Mouse (Mus musculus) heart, embryonic 11.5 days (tissue): Measurements from ENCODE around the gene Vsnl1. TPM values are rescaled to one million over a fixed set of nuclear protein-coding genes. Genes with fewer than 3 reads are reported as not detected.

Source experiments
- ATAC-seq: fragments of 200-750 bp; cut with Nextera tagmentation; replicated peaks from 2 replicates; pipeline ENCODE4 v1.8.0; 2017; ENCODE audit warnings: moderate library complexity; ENCODE audit not compliant: insufficient number of reproducible peaks, low FRiP score, low TSS enrichment
- H3K27ac ChIP-seq: fragments of 300-500 bp; sonication (generic); 2 replicates; pipeline ENCODE4 v1.5.1; 2014; ENCODE audit warnings: mild to moderate bottlenecking, low read depth, low read length
- H3K27me3 ChIP-seq: fragments of 300-500 bp; sonication (generic); 2 replicates; pipeline ENCODE4 v1.6.1; 2014; ENCODE audit warnings: mild to moderate bottlenecking, low read length, mixed read lengths; ENCODE audit not compliant: control insufficient read depth, insufficient read depth
- H3K36me3 ChIP-seq: fragments of 300-500 bp; sonication (generic); 2 replicates; pipeline ENCODE4 v1.6.1; 2014; ENCODE audit warnings: mild to moderate bottlenecking, low read length, moderate library complexity, mixed read lengths; ENCODE audit not compliant: control insufficient read depth, insufficient read depth
- H3K4me1 ChIP-seq: fragments of 300-500 bp; sonication (generic); 2 replicates; pipeline ENCODE4 v1.6.1; 2014; ENCODE audit warnings: low read length; ENCODE audit not compliant: control insufficient read depth, insufficient read depth
- H3K4me2 ChIP-seq: fragments of 300-500 bp; sonication (generic); 2 replicates; pipeline ENCODE4 v1.6.1; 2014; ENCODE audit warnings: mild to moderate bottlenecking, moderate library complexity
- H3K4me3 ChIP-seq: fragments of 300-500 bp; sonication (generic); 2 replicates; pipeline ENCODE4 v1.5.1; 2014; ENCODE audit warnings: low read depth, low read length
- H3K9ac ChIP-seq: fragments of 300-500 bp; sonication (generic); 2 replicates; pipeline ENCODE4 v1.6.1; 2014; ENCODE audit warnings: mild to moderate bottlenecking, low read depth, low read length, moderate library complexity
- H3K9me3 ChIP-seq: fragments of 300-500 bp; sonication (generic); replicated peaks from 2 replicates; pipeline ENCODE4 v1.6.1; 2016; ENCODE audit warnings: low read length; ENCODE audit not compliant: control insufficient read depth
- WGBS: fragments of 180-500 bp; shearing (Covaris S2); extraction: QIAGEN DNeasy Blood & Tissue Kit; methylation state at CpG from one replicate; pipeline ENCODE4 v1.1.7; 2014; ENCODE audit not compliant: insufficient replicate concordance; 5-methylcytosine and 5-hydroxymethylcytosine counted together
- polyA plus RNA-seq: library from polyadenylated mRNA; unstranded; fragments of >200 nt; fragmentation: Nextera tagmentation; extraction: Ambion mirVana; gene quantifications from 2 replicates; pipeline ENCODE4 v1.2.1, GENCODE M21; 2014

Vsnl1 gene
- polyA plus RNA-seq, 1 experiment from 2014 or later = 31.2 TPM

DNA sequence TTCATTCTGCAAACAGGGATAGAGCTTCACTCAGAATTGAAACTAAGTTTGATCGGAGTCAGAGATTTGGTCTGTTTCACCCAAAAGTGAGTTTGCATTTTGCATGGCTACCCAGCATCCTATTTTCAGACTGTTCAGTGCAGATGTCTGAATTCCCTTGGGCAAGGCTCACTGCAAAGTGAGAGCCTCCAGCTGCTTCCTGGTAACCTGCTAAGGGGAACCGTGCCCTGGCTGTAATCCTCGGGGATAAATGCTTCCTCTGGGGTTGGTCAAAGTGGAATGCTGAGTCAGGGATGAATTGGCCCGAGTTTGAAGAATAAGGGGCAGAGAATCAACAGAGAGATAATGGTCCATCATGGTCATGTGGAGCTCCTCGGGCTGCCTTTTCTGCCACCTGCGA is 71.5 kb downstream of the Vsnl1 start:
- Histone ChIP-seq H3K27ac (no peak overlapping the region), H3K4me3 (no peak overlapping the region), H3K9me3 (no peaks in the 10 kb centered on the region), H3K4me1 (0 out of 2 replicates have a peak, but pooled peaks cover 3% of the 10 kb centered on the region), H3K4me2 (no peak overlapping the region), H3K27me3 (no peaks in the 10 kb centered on the region), H3K36me3 (no peaks in the 10 kb centered on the region), H3K9ac (no peak overlapping the region)
- ATAC-seq = no peak
- WGBS = 51% methylated on average over 6 of the region's 6 CpGs

DNA sequence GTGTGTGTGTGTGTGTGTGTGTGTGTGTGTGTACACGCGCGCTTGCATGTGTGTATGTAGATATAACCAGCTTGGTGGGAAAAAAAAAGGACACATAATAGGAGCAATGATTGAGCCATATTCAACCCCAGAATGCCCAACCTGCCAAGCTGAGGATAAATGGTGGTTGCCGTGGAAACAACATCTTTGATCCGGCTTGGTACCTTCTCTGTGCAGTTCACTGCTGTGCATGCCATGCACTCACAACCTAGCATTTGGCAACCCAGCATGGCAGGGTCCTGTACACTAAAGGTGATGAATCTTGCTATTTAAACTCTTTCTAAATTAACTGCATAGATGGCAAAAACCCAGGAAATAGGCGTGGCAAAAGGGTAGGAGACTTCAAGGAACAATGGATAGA is 74.0 kb downstream of the Vsnl1 start:
- Histone ChIP-seq H3K27ac (no peak overlapping the region), H3K27me3 (no peaks in the 10 kb centered on the region), H3K4me3 (no peak overlapping the region), H3K4me2 (no peak overlapping the region), H3K9me3 (no peaks in the 10 kb centered on the region), H3K4me1 (0 out of 2 replicates have a peak, but pooled peaks cover 3% of the 10 kb centered on the region), H3K36me3 (no peaks in the 10 kb centered on the region), H3K9ac (no peak overlapping the region)
- WGBS = 87% methylated on average over 6 of the region's 6 CpGs
- ATAC-seq = no peak

DNA sequence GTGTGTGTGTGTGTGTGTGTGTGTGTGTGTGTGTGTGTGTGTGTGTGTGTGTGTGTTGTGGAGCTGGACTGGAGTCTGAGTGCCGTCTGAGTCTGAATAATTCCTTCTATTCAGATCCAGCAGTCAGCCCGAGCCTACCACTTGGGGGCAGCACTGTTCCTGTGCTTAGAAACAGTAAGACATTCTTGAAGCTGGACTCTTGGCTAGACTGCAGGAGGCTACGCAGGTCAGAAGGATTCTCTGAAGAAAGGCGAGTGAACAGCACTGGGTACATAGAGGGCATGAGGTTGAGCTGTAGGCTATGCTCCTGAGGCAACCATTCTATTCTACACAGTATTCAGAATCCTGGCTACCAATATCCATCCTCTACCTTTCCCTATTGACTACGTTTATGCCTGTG is 85.5 kb downstream of the Vsnl1 start:
- no peaks in the 10 kb centered on the region for H3K36me3 ChIP-seq
- no peak overlapping the region for H3K4me3 ChIP-seq
- no peaks in the 10 kb centered on the region for H3K4me1 ChIP-seq
- no peaks in the 10 kb centered on the region for H3K9me3 ChIP-seq
- H3K9ac ChIP-seq = no peak overlapping the region
- WGBS = 33% methylated on average over 5 of the region's 5 CpGs
- H3K27me3 ChIP-seq = no peaks in the 10 kb centered on the region
- ATAC-seq = no peak
- no peak overlapping the region for H3K4me2 ChIP-seq
- no peak overlapping the region for H3K27ac ChIP-seq

DNA sequence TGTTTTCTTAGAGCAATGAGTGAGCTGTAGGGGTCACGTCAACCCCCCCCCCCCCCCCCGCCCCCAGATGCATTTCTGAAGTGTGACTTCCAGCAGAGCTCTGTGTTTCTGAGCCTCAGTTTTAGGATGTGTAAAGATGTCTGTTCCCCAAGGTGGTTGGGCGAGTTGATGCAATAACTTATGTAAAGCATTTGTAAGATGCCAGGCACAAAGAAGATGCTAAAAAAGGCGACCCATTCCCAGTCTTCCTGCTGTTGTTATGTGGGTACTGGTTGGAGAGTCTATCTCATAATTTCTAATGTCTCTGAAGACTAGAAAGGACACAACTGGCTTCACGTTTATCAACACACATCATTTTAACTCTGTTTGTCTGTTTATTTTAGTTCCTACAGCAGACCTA is 86.5 kb downstream of the Vsnl1 start:
- Histone ChIP-seq H3K27me3 (no peaks in the 10 kb centered on the region), H3K4me1 (no peaks in the 10 kb centered on the region), H3K4me2 (no peak overlapping the region), H3K9ac (no peak overlapping the region), H3K36me3 (no peaks in the 10 kb centered on the region), H3K9me3 (no peaks in the 10 kb centered on the region), H3K4me3 (no peak overlapping the region), H3K27ac (no peak overlapping the region)
- no peak for ATAC-seq
- 53% methylated on average over 5 of the region's 5 CpGs for WGBS

DNA sequence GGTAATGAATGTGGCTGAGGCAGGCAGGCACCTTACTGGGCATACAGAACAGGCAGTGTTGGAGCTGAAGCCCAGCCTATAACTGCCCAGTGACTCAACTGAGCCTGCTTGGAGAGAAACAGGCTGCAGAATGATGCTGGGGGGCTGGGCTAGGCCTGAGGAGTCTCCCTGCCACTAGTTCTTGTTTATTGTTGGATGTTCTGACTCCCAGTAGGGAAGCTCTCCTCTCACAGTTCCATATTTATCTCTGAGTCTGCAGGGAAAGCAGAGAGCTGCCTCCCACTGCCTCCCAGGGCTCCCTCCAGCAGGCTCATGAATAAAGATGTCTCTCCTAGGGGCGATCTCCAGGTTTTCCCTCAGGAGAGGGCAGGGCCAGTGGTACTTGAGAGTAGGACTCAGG is 88.0 kb downstream of the Vsnl1 start:
- Histone ChIP-seq H3K27me3 (no peaks in the 10 kb centered on the region), H3K4me1 (no peaks in the 10 kb centered on the region), H3K4me2 (no peak overlapping the region), H3K4me3 (no peak overlapping the region), H3K36me3 (no peaks in the 10 kb centered on the region), H3K27ac (no peak overlapping the region), H3K9ac (no peak overlapping the region), H3K9me3 (no peaks in the 10 kb centered on the region)
- WGBS = 5% methylated on average over 1 of the region's 1 CpGs
- ATAC-seq = no peak

DNA sequence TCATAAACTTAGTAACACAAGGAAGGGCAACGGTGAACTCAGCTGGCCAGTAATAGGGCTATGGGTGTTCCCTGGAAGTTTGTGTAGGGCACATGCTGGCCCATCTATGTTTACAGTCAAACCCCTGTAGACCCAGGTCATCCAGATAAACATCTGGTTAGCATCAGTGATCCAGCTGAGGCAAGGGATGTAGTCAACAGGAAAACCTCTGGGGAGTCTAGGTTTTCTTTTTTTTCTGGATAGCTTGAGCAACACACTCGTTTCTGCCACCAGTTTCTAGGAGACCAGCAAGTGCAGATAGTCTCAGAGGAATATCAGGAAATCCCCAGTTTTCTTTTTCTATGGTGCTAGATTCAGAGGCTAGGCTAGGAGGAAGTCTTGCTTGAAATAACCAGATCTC is 90.5 kb downstream of the Vsnl1 start:
- Histone ChIP-seq H3K9me3 (no peaks in the 10 kb centered on the region), H3K27ac (no peak overlapping the region), H3K4me1 (no peaks in the 10 kb centered on the region), H3K4me3 (no peak overlapping the region), H3K9ac (no peak overlapping the region), H3K4me2 (no peak overlapping the region), H3K27me3 (no peaks in the 10 kb centered on the region), H3K36me3 (no peaks in the 10 kb centered on the region)
- no peak for ATAC-seq
- 58% methylated on average over 2 of the region's 2 CpGs for WGBS

DNA sequence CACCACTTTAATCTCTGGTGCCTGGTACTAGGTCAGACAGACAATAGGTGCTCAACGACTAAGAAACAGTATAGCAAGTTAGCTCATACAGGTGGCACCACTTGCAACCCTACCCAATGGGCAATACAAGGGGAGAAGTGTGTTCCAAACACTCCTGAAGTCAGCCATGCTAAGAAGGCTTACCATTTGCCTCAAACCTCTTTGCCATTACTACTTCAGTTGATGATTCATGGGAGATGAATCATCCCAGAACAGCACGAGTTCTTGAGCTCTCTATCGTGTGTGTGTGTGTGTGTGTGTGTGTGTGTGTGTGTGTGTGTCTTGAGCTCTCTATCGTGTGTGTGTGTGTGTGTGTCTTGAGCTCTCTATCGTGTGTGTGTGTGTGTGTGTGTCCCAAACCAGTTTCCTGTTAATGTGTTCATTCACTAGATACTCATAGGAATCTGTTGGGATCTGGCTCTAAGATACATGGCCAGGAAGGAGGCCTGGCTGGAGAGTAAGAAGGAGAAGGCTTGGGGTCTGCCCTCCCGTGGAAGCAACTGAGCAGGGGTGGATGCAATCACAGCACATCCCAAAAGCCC is 94.3 kb downstream of the Vsnl1 start:
- Histone ChIP-seq H3K36me3 (no peaks in the 10 kb centered on the region), H3K4me2 (no peak overlapping the region), H3K27ac (no peak overlapping the region), H3K4me3 (no peak overlapping the region), H3K9me3 (no peaks in the 10 kb centered on the region), H3K27me3 (no peaks in the 10 kb centered on the region), H3K4me1 (no peaks in the 10 kb centered on the region), H3K9ac (no peak overlapping the region)
- 71% methylated on average over 6 of the region's 6 CpGs for WGBS
- ATAC-seq = no peak

DNA sequence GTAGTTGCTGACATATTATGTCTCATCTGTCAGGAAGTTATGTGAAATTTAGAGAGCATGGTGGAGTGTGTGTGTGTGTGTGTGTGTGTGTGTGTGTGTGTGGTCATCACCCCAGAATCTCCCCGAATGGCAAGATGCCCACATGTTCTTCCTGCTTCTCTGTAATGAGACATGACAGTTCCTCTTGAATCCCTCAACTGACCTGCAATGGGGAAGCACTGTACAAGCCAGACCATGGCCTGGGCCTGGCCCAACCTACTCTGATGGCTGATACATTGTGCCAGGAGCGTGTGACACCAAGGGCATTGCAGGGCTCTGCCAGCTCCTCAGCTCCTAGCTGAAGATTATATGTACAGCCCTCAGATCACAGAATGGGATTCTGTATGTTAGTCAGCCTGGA is 98.2 kb downstream of the Vsnl1 start:
- no peak for ATAC-seq
- no peaks in the 10 kb centered on the region for H3K4me1 ChIP-seq
- H3K36me3 ChIP-seq = no peaks in the 10 kb centered on the region
- H3K4me3 ChIP-seq = no peak overlapping the region
- no peak overlapping the region for H3K27ac ChIP-seq
- H3K9me3 ChIP-seq = no peaks in the 10 kb centered on the region
- no peaks in the 10 kb centered on the region for H3K27me3 ChIP-seq
- no peak overlapping the region for H3K9ac ChIP-seq
- 76% methylated on average over 2 of the region's 2 CpGs for WGBS
- no peak overlapping the region for H3K4me2 ChIP-seq

DNA sequence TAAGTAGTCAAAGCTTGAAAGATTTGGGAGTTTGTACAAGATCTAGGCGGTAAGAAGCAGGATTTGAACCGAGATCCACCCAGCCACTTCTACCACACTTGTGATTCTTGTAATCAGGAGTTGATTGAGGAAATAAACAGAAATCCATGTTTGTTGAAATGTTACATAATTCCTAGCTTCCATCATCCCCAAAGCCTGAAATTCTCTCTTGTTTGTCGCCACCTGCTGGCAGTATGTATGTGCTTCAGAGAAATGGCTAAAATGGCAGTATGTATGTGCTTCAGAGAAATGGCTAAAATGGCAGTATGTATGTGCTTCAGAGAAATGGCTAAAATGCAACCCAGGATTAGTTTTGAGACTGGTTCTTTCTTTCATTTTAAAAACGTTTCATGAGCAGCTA is 99.6 kb downstream of the Vsnl1 start:
- no peak overlapping the region for H3K9ac ChIP-seq

More for the DNA sequence above, 99.6 kb downstream of the Vsnl1 start:
- H3K36me3 ChIP-seq = no peaks in the 10 kb centered on the region
- no peaks in the 10 kb centered on the region for H3K4me1 ChIP-seq
- H3K27ac ChIP-seq = no peak overlapping the region
- WGBS = 35% methylated on average over 4 of the region's 4 CpGs
- H3K4me2 ChIP-seq = no peak overlapping the region
- no peaks in the 10 kb centered on the region for H3K27me3 ChIP-seq
- H3K4me3 ChIP-seq = no peak overlapping the region
- H3K9me3 ChIP-seq = no peaks in the 10 kb centered on the region
- no peak for ATAC-seq
